Mouse (Mus musculus) limb, embryonic 15.5 days (tissue): Measurements from ENCODE around the gene Nploc4. TPM values are rescaled to one million over a fixed set of nuclear protein-coding genes. Genes with fewer than 3 reads are reported as not detected.
"Not testable (repeated sequence)": the region's sequence is repeated elsewhere in the genome, so short reads cannot be mapped to it uniquely, and the experiment has no call there.

Experiments
- ATAC-seq: fragments of 200-750 bp; cut with Nextera tagmentation; 2 replicates; pipeline ENCODE4 v1.8.0; 2017; ENCODE audit warnings: low read depth, moderate TSS enrichment; ENCODE audit not compliant: insufficient number of reproducible peaks, low FRiP score, low TSS enrichment
- H3K27ac ChIP-seq: fragments of 300-500 bp; sonication (generic); 2 replicates; pipeline ENCODE4 v1.5.1; 2015; ENCODE audit warnings: moderate library complexity, mild to moderate bottlenecking, inconsistent platforms
- H3K27me3 ChIP-seq: fragments of 300-500 bp; sonication (generic); 2 replicates; pipeline ENCODE4 v1.6.1; 2015; ENCODE audit warnings: inconsistent platforms
- H3K36me3 ChIP-seq: fragments of 300-500 bp; sonication (generic); 2 replicates; pipeline ENCODE4 v1.6.1; 2015; ENCODE audit warnings: inconsistent platforms
- H3K4me1 ChIP-seq: fragments of 300-500 bp; sonication (generic); 2 replicates; pipeline ENCODE4 v1.6.1; 2015; ENCODE audit warnings: inconsistent platforms
- H3K4me2 ChIP-seq: fragments of 300-500 bp; sonication (generic); 2 replicates; pipeline ENCODE4 v1.6.1; 2015; ENCODE audit warnings: mild to moderate bottlenecking, inconsistent platforms
- H3K4me3 ChIP-seq: fragments of 300-500 bp; sonication (generic); 2 replicates; pipeline ENCODE4 v1.5.1; 2015; ENCODE audit warnings: mild to moderate bottlenecking, inconsistent platforms
- H3K9ac ChIP-seq: fragments of 300-500 bp; sonication (generic); 2 replicates; pipeline ENCODE4 v1.6.1; 2015; ENCODE audit warnings: inconsistent platforms
- H3K9me3 ChIP-seq: fragments of 300-500 bp; sonication (generic); 2 replicates; pipeline ENCODE4 v1.6.1; 2016; ENCODE audit warnings: inconsistent platforms
- WGBS: fragments of 180-500 bp; shearing (Covaris S2); methylation state at CpG from one replicate; pipeline ENCODE4 v1.1.7; 2015; 5-methylcytosine and 5-hydroxymethylcytosine counted together
- polyA plus RNA-seq: library from polyadenylated mRNA; unstranded; fragments of >200 nt; fragmentation: Nextera tagmentation; extraction: Ambion mirVana; gene quantifications from 2 replicates; pipeline ENCODE4 v1.2.1, GENCODE M21; 2015

Nploc4 gene
- polyA plus RNA-seq, 1 experiment from 2014 or later: 30.8 TPM

- Histone ChIP-seq H3K9ac (no peak overlapping the region), H3K4me1 (peaks cover 11% of the 10 kb centered on the region; the same call in 1 of the 2 replicates), H3K4me2 (no peak overlapping the region), H3K27me3 (no peaks in the 10 kb centered on the region), H3K4me3 (no peak overlapping the region), H3K27ac (no peak overlapping the region), H3K9me3 (no peaks in the 10 kb centered on the region), H3K36me3 (peaks cover 58% of the 10 kb centered on the region)
- WGBS: 90% methylated on average over 3 of the region's 3 CpGs
- ATAC-seq: no peak
Measured at GRCm38 (mm10) chr11:120426727-120427126, 10.8 kb downstream of the Nploc4 start.

GRCm38 (mm10) chr11:120423569-120424295 lies 13.8 kb downstream of the Nploc4 start:
- no peak for ATAC-seq
- 57% methylated on average over 9 of the region's 9 CpGs for WGBS
- H3K9ac ChIP-seq: no peak overlapping the region
- no peaks in the 10 kb centered on the region for H3K9me3 ChIP-seq
- H3K27me3 ChIP-seq: no peaks in the 10 kb centered on the region
- no peak overlapping the region for H3K4me2 ChIP-seq
- peak overlapping the region; percentile 8; the same call in 1 of the 2 replicates for H3K27ac ChIP-seq
- no peak overlapping the region for H3K4me3 ChIP-seq
- H3K36me3 ChIP-seq: peaks cover 66% of the 10 kb centered on the region
- H3K4me1 ChIP-seq: peaks cover 11% of the 10 kb centered on the region; the same call in 1 of the 2 replicates

GRCm38 (mm10) chr11:120422651-120423568 lies 14.6 kb downstream of the Nploc4 start:
- Histone ChIP-seq H3K9me3 (no peaks in the 10 kb centered on the region), H3K27ac (peak overlapping the region; percentile 47), H3K9ac (no peak overlapping the region), H3K4me2 (no peak overlapping the region), H3K4me1 (peaks cover 11% of the 10 kb centered on the region; the same call in 1 of the 2 replicates), H3K36me3 (peaks cover 66% of the 10 kb centered on the region), H3K4me3 (no peak overlapping the region), H3K27me3 (no peaks in the 10 kb centered on the region)
- 50% methylated on average over 13 of the region's 13 CpGs for WGBS
- no peak for ATAC-seq

GRCm38 (mm10) chr11:120418592-120418991 lies 18.9 kb downstream of the Nploc4 start:
- Histone ChIP-seq H3K4me2 (no peak overlapping the region), H3K9me3 (no peaks in the 10 kb centered on the region), H3K36me3 (peaks cover 72% of the 10 kb centered on the region), H3K27me3 (no peaks in the 10 kb centered on the region), H3K27ac (no peak overlapping the region), H3K4me3 (no peak overlapping the region), H3K9ac (no peak overlapping the region), H3K4me1 (peaks cover 11% of the 10 kb centered on the region; the same call in 1 of the 2 replicates)
- WGBS: 70% methylated on average over 1 of the region's 1 CpGs
- no peak for ATAC-seq

- Histone ChIP-seq H3K36me3 (peaks cover 79% of the 10 kb centered on the region), H3K4me3 (no peak overlapping the region), H3K9me3 (no peaks in the 10 kb centered on the region), H3K27me3 (no peaks in the 10 kb centered on the region), H3K4me2 (no peak overlapping the region), H3K4me1 (peaks cover 5% of the 10 kb centered on the region; the same call in 1 of the 2 replicates), H3K27ac (no peak overlapping the region), H3K9ac (no peak overlapping the region)
- 87% methylated on average over 7 of the region's 7 CpGs for WGBS
- ATAC-seq: no peak
Measured at GRCm38 (mm10) chr11:120417852-120418251, 19.7 kb downstream of the Nploc4 start.

- not testable (repeated sequence) for H3K9ac ChIP-seq, H3K4me1 ChIP-seq, H3K27me3 ChIP-seq, H3K4me3 ChIP-seq, H3K9me3 ChIP-seq, ATAC-seq, H3K27ac ChIP-seq, H3K4me2 ChIP-seq
- WGBS: 95% methylated on average over 9 of the region's 10 CpGs
- peaks cover 92% of the 10 kb centered on the region for H3K36me3 ChIP-seq
Measured at GRCm38 (mm10) chr11:120413621-120414020, 23.9 kb downstream of the Nploc4 start.

- H3K27ac ChIP-seq: no peak overlapping the region
- H3K9ac ChIP-seq: no peak overlapping the region
- WGBS: 86% methylated on average over 1 of the region's 1 CpGs
- H3K4me2 ChIP-seq: no peak overlapping the region
- peaks cover 91% of the 10 kb centered on the region for H3K36me3 ChIP-seq
- no peak overlapping the region for H3K4me3 ChIP-seq
- no peaks in the 10 kb centered on the region for H3K9me3 ChIP-seq
- H3K4me1 ChIP-seq: no peaks in the 10 kb centered on the region
- ATAC-seq: no peak
- no peaks in the 10 kb centered on the region for H3K27me3 ChIP-seq
Measured at GRCm38 (mm10) chr11:120406445-120406844, 31.1 kb downstream of the Nploc4 start.

- H3K4me3 ChIP-seq: no peak overlapping the region
- no peak for ATAC-seq
- H3K4me1 ChIP-seq: no peaks in the 10 kb centered on the region
- WGBS: 91% methylated on average over 3 of the region's 3 CpGs
- no peaks in the 10 kb centered on the region for H3K9me3 ChIP-seq
- peaks cover 91% of the 10 kb centered on the region for H3K36me3 ChIP-seq
- no peak overlapping the region for H3K9ac ChIP-seq
- H3K27ac ChIP-seq: no peak overlapping the region
- H3K4me2 ChIP-seq: no peak overlapping the region
- no peaks in the 10 kb centered on the region for H3K27me3 ChIP-seq
Measured at GRCm38 (mm10) chr11:120405867-120406266, 31.6 kb downstream of the Nploc4 start.

GRCm38 (mm10) chr11:120404814-120405213 lies 32.7 kb downstream of the Nploc4 start:
- H3K4me3 ChIP-seq: no peak overlapping the region
- no peaks in the 10 kb centered on the region for H3K9me3 ChIP-seq
- no peak overlapping the region for H3K4me2 ChIP-seq
- H3K27ac ChIP-seq: no peak overlapping the region
- H3K27me3 ChIP-seq: no peaks in the 10 kb centered on the region
- ATAC-seq: no peak
- H3K9ac ChIP-seq: no peak overlapping the region
- 98% methylated on average over 1 of the region's 1 CpGs for WGBS
- H3K36me3 ChIP-seq: peaks cover 91% of the 10 kb centered on the region
- H3K4me1 ChIP-seq: no peaks in the 10 kb centered on the region

- H3K36me3 ChIP-seq: peaks cover 76% of the 10 kb centered on the region
- no peak overlapping the region for H3K4me3 ChIP-seq
- H3K9ac ChIP-seq: no peak overlapping the region
- 87% methylated on average over 2 of the region's 2 CpGs for WGBS
- no peak overlapping the region for H3K27ac ChIP-seq
- H3K9me3 ChIP-seq: no peaks in the 10 kb centered on the region
- no peaks in the 10 kb centered on the region for H3K4me1 ChIP-seq
- H3K27me3 ChIP-seq: no peaks in the 10 kb centered on the region
- H3K4me2 ChIP-seq: no peak overlapping the region
- no peak for ATAC-seq
Measured at GRCm38 (mm10) chr11:120399319-120399718, 38.2 kb downstream of the Nploc4 start.

GRCm38 (mm10) chr11:120397602-120398001 lies 39.9 kb downstream of the Nploc4 start:
- no peak overlapping the region for H3K4me2 ChIP-seq
- 79% methylated on average over 2 of the region's 2 CpGs for WGBS
- H3K36me3 ChIP-seq: peaks cover 71% of the 10 kb centered on the region
- H3K27ac ChIP-seq: no peak overlapping the region
- no peaks in the 10 kb centered on the region for H3K27me3 ChIP-seq
- no peaks in the 10 kb centered on the region for H3K4me1 ChIP-seq
- no peak for ATAC-seq
- H3K4me3 ChIP-seq: no peak overlapping the region
- H3K9me3 ChIP-seq: no peaks in the 10 kb centered on the region
- H3K9ac ChIP-seq: no peak overlapping the region

GRCm38 (mm10) chr11:120395661-120396060 lies 41.8 kb downstream of the Nploc4 start:
- Histone ChIP-seq H3K4me2 (no peak overlapping the region), H3K9me3 (no peaks in the 10 kb centered on the region), H3K27ac (no peak overlapping the region), H3K27me3 (no peaks in the 10 kb centered on the region), H3K4me3 (no peak overlapping the region), H3K36me3 (peaks cover 65% of the 10 kb centered on the region), H3K9ac (no peak overlapping the region), H3K4me1 (no peaks in the 10 kb centered on the region)
- WGBS: 77% methylated on average over 4 of the region's 4 CpGs
- ATAC-seq: no peak
